Mouse (Mus musculus) forebrain, embryonic 16.5 days (tissue): ENCODE measurements around the gene Hoxa5. TPM values are rescaled to one million over a fixed set of nuclear protein-coding genes. Genes with fewer than 3 reads are reported as not detected.

ENCODE experiments used
- ATAC-seq: fragments of 200-750 bp; cut with Nextera tagmentation; 2 replicates; pipeline ENCODE4 v1.8.0; 2017; ENCODE audit warnings: mild to moderate bottlenecking, moderate library complexity
- H3K27ac ChIP-seq: fragments of 300-500 bp; sonication (generic); 2 replicates; pipeline ENCODE4 v1.5.1; 2014; ENCODE audit warnings: low read length, control low read depth
- H3K27me3 ChIP-seq: fragments of 300-500 bp; sonication (generic); replicated peaks from 2 replicates; pipeline ENCODE4 v1.6.1; 2014; ENCODE audit warnings: low read length; ENCODE audit not compliant: control insufficient read depth, insufficient read depth
- H3K36me3 ChIP-seq: fragments of 300-500 bp; sonication (generic); 2 replicates; pipeline ENCODE4 v1.6.1; 2014; ENCODE audit not compliant: control insufficient read depth, insufficient read depth
- H3K4me1 ChIP-seq: fragments of 300-500 bp; sonication (generic); replicated peaks from 2 replicates; pipeline ENCODE4 v1.6.1; 2014; ENCODE audit warnings: low read length; ENCODE audit not compliant: control insufficient read depth, insufficient read depth
- H3K4me2 ChIP-seq: fragments of 300-500 bp; sonication (generic); 2 replicates; pipeline ENCODE4 v1.6.1; 2014; ENCODE audit warnings: mild to moderate bottlenecking, low read length, control low read depth
- H3K4me3 ChIP-seq: fragments of 300-500 bp; sonication (generic); replicated peaks from 2 replicates; pipeline ENCODE4 v1.5.1; 2014; ENCODE audit warnings: mild to moderate bottlenecking, low read length, control low read depth
- H3K9ac ChIP-seq: fragments of 300-500 bp; sonication (generic); replicated peaks from 2 replicates; pipeline ENCODE4 v1.6.1; 2014; ENCODE audit warnings: low read depth, low read length, control low read depth
- H3K9me3 ChIP-seq: fragments of 300-500 bp; sonication (generic); 2 replicates; pipeline ENCODE4 v1.6.1; 2016; ENCODE audit warnings: low read length; ENCODE audit not compliant: control insufficient read depth
- WGBS: fragments of 180-500 bp; shearing (Covaris S2); extraction: QIAGEN DNeasy Blood & Tissue Kit; methylation state at CpG from one replicate; pipeline ENCODE4 v1.1.7; 2014; 5-methylcytosine and 5-hydroxymethylcytosine counted together
- polyA plus RNA-seq: library from polyadenylated mRNA; unstranded; fragments of >200 nt; fragmentation: Nextera tagmentation; extraction: Ambion mirVana; gene quantifications from 2 replicates; pipeline ENCODE4 v1.2.1, GENCODE M21; 2015

The Hoxa5 gene
- polyA plus RNA-seq, 1 experiment from 2014 or later, result not detected

DNA sequence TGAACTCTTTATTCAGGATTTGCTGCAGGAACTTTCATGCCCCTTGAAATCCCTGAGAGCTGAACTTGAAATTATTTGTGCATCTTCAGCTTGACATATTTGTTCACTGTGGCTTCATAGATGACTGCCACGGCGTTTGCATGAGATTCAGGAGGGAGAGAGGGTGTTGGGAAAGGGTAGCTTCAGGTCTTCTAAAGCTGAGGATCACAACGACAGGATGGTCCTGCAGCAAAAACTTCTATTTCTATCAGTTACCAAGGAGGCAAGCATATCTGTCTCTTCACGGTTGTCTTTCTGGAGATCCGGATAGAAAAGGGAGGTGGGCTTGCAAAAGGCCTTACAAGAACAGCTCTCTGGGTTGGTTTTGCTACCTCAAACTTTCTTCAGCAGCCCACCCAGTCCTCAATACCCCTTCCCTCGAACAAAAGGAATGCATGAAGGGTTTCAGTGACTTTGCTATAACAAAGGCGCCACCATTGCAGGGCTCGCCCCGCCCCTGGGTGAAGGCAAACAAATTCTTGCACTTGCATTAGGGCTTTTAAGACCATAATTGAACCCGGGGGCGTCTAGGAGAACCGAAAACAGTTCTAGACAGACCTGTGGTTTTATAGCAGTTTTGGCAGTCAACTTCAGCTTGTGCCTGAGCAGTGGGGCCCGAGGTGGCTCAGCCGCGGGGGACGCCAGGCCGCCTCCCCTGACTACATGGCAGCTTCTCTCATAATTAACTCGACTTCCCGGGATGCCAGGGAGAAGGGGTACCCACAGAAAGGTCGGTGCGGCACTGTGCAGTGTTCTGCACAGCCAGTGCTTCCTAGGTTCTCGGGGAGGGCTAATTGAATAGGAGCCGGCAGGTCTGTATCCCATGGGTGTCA lies 43.6 kb upstream of the Hoxa5 start:
- Histone ChIP-seq H3K9ac (no peak overlapping the region), H3K9me3 (no peaks in the 10 kb centered on the region), H3K4me3 (no peak overlapping the region), H3K36me3 (no peaks in the 10 kb centered on the region), H3K27me3 (peaks cover 89% of the 10 kb centered on the region), H3K27ac (no peak overlapping the region), H3K4me2 (no peak overlapping the region), H3K4me1 (no peaks in the 10 kb centered on the region)
- WGBS, result 3% methylated on average over 23 of the region's 23 CpGs
- ATAC-seq, result no peak

DNA sequence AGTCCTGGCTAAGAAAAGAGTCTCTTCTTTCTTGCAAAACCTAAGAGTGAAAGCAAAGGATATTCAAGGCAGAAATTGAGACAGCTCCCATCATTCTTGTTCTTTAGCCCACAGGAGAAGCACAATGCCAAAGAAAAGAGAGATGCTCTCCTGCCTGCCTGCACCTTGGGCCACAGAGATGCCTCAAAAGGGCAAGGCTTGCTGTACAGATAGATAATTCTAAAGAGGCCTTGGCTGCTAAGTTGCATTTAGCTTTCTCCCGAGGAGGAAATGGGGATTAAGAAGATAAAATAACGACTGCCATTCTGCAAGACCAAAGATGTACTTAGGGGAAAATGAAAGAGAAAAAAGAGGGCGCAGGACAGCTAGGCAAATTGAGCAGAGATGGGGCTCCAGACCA lies 42.5 kb upstream of the Hoxa5 start:
- H3K9me3 ChIP-seq, result no peaks in the 10 kb centered on the region
- peaks cover 88% of the 10 kb centered on the region for H3K27me3 ChIP-seq
- 9% methylated on average over 3 of the region's 3 CpGs for WGBS
- H3K27ac ChIP-seq, result no peak overlapping the region
- no peaks in the 10 kb centered on the region for H3K36me3 ChIP-seq
- no peak overlapping the region for H3K4me3 ChIP-seq
- H3K4me1 ChIP-seq, result no peaks in the 10 kb centered on the region
- no peak overlapping the region for H3K9ac ChIP-seq
- no peak overlapping the region for H3K4me2 ChIP-seq
- no peak for ATAC-seq

DNA sequence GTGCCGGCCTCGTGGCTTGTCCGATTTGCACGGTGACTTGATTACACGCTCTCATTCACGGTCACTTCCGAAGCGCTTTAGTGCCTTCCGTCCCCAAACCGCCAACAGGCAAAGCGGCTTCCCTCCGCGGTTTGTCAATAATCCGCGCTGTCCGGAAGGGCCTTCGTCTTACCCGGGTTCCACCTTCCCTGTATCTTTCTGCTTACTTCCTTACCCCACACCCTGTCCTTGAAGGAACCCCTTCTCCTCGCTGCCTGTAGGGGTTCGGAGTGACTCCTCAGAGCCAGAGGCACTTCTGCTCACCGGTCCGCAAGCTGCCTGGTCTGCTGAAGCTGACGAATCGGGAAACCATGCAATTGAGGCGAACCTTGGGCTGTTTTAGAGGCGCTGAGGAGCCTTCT lies 42.0 kb upstream of the Hoxa5 start:
- H3K4me3 ChIP-seq, result no peak overlapping the region
- H3K9me3 ChIP-seq, result no peaks in the 10 kb centered on the region
- H3K27ac ChIP-seq, result no peak overlapping the region
- under 1% methylated on average over 26 of the region's 26 CpGs for WGBS
- no peak overlapping the region for H3K9ac ChIP-seq
- ATAC-seq, result no peak
- no peak overlapping the region for H3K4me2 ChIP-seq
- no peaks in the 10 kb centered on the region for H3K36me3 ChIP-seq
- H3K27me3 ChIP-seq, result peaks cover 88% of the 10 kb centered on the region
- no peaks in the 10 kb centered on the region for H3K4me1 ChIP-seq

DNA sequence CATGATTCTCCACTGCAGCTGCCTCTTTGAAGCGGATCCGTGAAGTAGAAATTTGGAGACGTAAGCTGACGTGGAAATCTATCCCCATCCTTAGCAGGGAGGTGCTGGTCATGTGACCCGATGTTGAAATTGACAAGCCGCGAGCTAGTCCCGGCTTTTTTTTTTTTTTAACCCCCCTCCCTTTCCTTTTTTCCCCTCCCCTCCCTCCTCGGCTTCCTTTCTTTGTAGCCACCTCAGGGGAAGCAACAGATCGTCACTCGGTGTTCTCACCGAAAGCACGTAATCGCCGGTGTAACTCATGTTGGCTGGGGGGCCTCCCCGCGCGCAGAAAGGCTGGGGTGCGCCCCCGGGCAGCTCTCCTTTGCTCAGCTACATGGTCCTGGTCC lies 41.4 kb upstream of the Hoxa5 start, which contains the start of gene Hoxa11:
Gene Hoxa11 (minus strand): TSS at position 54 of the 386 bp plus-strand sequence.
- Histone ChIP-seq H3K4me2 (no peak within 1 kb of the TSS), H3K27me3 (peaks cover 88% of the 10 kb centered on the region), H3K9ac (no peak within 1 kb of the TSS), H3K27ac (no peak within 1 kb of the TSS), H3K36me3 (no peaks in the 10 kb centered on the region), H3K4me3 (no peak within 1 kb of the TSS), H3K9me3 (no peaks in the 10 kb centered on the region), H3K4me1 (no peaks in the 10 kb centered on the region)
- ATAC-seq, result no peak
- 1% methylated on average over 20 of the region's 20 CpGs for WGBS

DNA sequence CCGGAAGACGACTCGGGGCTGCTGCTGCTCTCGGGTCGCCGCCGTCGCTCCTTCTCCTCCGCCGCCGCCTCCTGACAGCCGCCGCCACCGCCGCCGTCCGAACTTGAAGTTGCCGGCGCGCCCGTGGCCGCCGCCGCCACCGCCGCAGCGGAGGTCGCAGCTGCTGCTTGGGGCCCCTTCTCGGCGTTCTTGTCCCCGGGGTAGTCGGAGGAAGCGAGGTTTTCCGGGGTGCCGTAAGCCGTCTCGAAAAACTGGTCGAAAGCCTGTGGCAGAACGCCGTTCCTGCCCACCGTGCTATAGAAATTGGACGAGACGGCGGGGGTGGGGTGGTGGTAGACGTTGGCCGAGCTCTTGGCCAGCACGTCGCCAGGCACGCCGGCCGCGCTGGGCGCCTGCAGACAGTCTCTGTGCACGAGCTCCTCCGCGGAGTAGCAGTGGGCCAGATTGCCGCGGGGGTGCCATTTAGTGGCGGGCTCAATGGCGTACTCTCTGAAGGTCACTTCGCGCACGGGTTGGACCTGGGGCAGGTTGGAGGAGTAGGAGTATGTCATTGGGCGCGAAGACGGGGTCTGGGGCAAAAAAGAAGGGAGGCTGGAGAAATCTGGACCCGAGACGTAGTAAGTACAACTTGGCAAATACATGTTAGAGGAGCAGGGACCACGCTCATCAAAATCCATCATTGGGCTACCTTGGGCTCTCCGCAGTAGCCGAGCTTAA lies 40.8 kb upstream of the Hoxa5 start:
- Histone ChIP-seq H3K27me3 (peaks cover 89% of the 10 kb centered on the region), H3K9ac (no peak overlapping the region), H3K27ac (no peak overlapping the region), H3K36me3 (no peaks in the 10 kb centered on the region), H3K9me3 (no peaks in the 10 kb centered on the region), H3K4me2 (no peak overlapping the region), H3K4me3 (no peak overlapping the region), H3K4me1 (no peaks in the 10 kb centered on the region)
- no peak for ATAC-seq
- WGBS, result 1% methylated on average over 71 of the region's 71 CpGs

DNA sequence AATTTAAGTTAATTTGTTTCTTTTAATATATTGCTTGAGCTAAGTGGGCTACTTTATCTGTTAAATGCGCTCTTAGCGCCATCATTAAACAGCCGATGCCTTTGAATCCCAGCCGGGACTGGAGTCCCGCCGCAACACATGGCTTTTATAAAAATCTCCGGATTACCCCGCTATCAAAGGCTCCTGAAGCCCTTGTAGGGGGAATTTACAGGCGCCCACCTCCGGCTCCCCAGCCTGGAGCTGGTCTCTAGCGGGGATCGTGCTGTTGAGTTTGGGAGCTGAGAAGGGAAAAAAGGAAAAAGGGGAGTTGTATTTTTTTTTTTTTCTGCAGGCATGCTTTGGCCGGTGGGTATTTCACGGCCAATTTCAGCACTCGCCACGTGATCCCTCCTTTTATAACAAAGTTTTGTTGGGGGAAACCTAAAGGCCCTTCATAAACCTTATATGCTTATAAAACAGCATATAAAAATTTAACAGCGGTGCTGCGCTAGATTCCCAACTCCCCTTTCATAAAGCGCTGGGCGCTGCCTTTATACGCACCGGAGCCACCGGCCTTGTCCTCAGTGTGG lies 40.2 kb upstream of the Hoxa5 start:
- ATAC-seq, result no peak
- H3K9me3 ChIP-seq, result no peaks in the 10 kb centered on the region
- no peak overlapping the region for H3K4me3 ChIP-seq
- peaks cover 89% of the 10 kb centered on the region for H3K27me3 ChIP-seq
- H3K4me2 ChIP-seq, result no peak overlapping the region
- H3K4me1 ChIP-seq, result no peaks in the 10 kb centered on the region
- WGBS, result under 1% methylated on average over 23 of the region's 23 CpGs
- H3K27ac ChIP-seq, result no peak overlapping the region
- H3K36me3 ChIP-seq, result no peaks in the 10 kb centered on the region
- no peak overlapping the region for H3K9ac ChIP-seq

DNA sequence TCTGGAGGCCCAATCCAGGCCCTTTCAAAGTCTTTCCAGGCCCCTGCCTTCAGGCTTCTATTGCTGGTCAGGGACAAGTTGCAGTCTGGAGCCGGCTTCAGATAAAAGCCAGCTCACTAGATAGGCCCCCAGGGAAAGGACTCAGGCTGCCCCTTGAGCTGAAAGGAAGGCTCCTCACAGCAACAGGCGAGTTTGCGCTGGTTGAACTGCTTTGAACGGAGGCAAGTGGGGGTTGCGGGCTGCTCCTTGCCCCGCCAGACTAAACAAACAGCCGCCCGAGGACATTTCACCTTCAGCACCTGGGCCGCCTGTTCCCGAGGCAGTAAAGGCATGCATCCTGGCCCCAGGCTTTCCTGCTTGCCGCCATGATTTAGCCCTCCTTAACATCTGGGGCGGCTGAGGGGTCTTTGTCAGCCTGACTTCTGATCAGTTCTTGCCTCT lies 39.3 kb upstream of the Hoxa5 start:
- no peaks in the 10 kb centered on the region for H3K9me3 ChIP-seq
- H3K27me3 ChIP-seq, result peaks cover 89% of the 10 kb centered on the region
- H3K36me3 ChIP-seq, result no peaks in the 10 kb centered on the region
- H3K4me3 ChIP-seq, result no peak overlapping the region
- no peak overlapping the region for H3K9ac ChIP-seq
- ATAC-seq, result no peak
- under 1% methylated on average over 12 of the region's 12 CpGs for WGBS
- H3K4me2 ChIP-seq, result no peak overlapping the region
- H3K27ac ChIP-seq, result no peak overlapping the region
- H3K4me1 ChIP-seq, result no peaks in the 10 kb centered on the region

DNA sequence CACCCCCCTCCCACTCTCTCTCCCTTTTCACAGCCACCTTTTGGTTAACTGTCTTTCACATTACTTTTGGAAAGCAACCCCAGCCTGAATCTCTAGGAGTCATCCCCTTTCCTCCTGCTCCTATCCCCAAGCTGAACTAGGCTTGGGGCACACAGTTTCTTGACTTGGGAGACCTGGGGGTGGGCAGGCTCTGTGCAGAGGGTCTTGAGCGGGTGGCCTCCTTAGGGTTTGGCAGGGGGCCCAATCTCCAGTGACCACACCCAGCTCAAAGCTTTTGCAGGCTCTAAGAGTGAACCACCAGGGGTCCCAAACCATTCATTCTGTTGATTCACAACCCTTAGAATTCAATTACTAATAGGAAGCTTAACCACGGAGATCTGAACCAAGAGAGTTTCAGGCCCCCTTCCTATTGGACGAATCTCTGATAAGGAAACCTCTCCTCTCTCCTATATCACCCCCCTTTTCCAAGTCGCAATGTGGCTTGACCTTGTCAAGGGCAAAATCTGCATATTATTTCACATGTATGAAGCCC lies 38.5 kb upstream of the Hoxa5 start:
- H3K9me3 ChIP-seq, result no peaks in the 10 kb centered on the region
- no peak overlapping the region for H3K9ac ChIP-seq
- WGBS, result 8% methylated on average over 4 of the region's 4 CpGs
- H3K36me3 ChIP-seq, result no peaks in the 10 kb centered on the region
- ATAC-seq, result no peak
- H3K4me2 ChIP-seq, result no peak overlapping the region
- H3K4me3 ChIP-seq, result no peak overlapping the region
- peaks cover 85% of the 10 kb centered on the region for H3K27me3 ChIP-seq
- no peaks in the 10 kb centered on the region for H3K4me1 ChIP-seq
- no peak overlapping the region for H3K27ac ChIP-seq

DNA sequence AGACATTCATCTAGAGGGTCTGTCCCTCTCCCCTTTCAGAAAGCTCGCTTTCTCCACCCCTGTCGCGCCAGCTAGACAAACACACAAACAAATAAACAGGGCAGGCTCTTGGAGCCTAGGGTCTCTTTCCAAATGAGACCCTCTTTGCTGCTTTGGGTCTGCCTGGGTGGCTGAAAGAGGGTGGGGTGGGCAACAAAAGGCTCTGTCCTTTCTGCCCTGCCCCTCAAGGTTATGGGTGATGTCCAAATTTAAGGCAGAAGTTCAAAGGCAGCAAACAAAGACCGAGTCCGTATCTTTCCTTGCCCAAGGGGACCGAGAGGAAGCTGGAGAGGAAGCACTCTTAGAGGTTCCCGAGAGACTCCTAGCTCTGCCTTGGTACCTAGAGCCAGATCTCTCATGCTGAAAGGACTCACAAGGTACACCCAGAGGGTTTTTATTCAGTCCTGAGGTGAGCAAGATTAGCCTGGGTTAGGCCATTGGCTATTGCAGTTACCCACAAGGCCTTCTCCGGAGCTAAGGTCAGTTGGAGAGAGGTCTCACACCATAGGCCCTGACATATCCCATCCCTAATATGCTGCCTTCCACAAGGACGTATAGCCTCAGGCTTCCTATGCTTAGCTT lies 36.7 kb upstream of the Hoxa5 start:
- Histone ChIP-seq H3K9ac (no peak overlapping the region), H3K27me3 (peaks cover 89% of the 10 kb centered on the region), H3K27ac (no peak overlapping the region), H3K36me3 (no peaks in the 10 kb centered on the region), H3K4me1 (no peaks in the 10 kb centered on the region), H3K9me3 (no peaks in the 10 kb centered on the region), H3K4me3 (no peak overlapping the region), H3K4me2 (no peak overlapping the region)
- 6% methylated on average over 9 of the region's 9 CpGs for WGBS
- ATAC-seq, result no peak
